Mouse (Mus musculus) forebrain, embryonic 15.5 days (tissue): ENCODE measurements around the gene Ccdc12. TPM values are rescaled to one million over a fixed set of nuclear protein-coding genes. Genes with fewer than 3 reads are reported as not detected.

Experiments used
- ATAC-seq: fragments of 200-750 bp; cut with Nextera tagmentation; replicated peaks from 2 replicates; pipeline ENCODE4 v1.8.0; 2017; ENCODE audit warnings: mild to moderate bottlenecking, moderate TSS enrichment, moderate library complexity
- H3K27ac ChIP-seq: fragments of 300-500 bp; sonication (generic); replicated peaks from 2 replicates; pipeline ENCODE4 v1.5.1; 2015; ENCODE audit warnings: mild to moderate bottlenecking, inconsistent platforms
- H3K27me3 ChIP-seq: fragments of 300-500 bp; sonication (generic); 2 replicates; pipeline ENCODE4 v1.6.1; 2015; ENCODE audit warnings: inconsistent platforms
- H3K36me3 ChIP-seq: fragments of 300-500 bp; sonication (generic); 2 replicates; pipeline ENCODE4 v1.6.1; 2015; ENCODE audit warnings: mild to moderate bottlenecking, inconsistent platforms
- H3K4me1 ChIP-seq: fragments of 300-500 bp; sonication (generic); 2 replicates; pipeline ENCODE4 v1.6.1; 2015; ENCODE audit warnings: inconsistent platforms
- H3K4me2 ChIP-seq: fragments of 300-500 bp; sonication (generic); replicated peaks from 2 replicates; pipeline ENCODE4 v1.6.1; 2015; ENCODE audit warnings: mild to moderate bottlenecking, inconsistent platforms
- H3K4me3 ChIP-seq: fragments of 300-500 bp; sonication (generic); 2 replicates; pipeline ENCODE4 v1.5.1; 2015; ENCODE audit warnings: mild to moderate bottlenecking, inconsistent platforms
- H3K9ac ChIP-seq: fragments of 300-500 bp; sonication (generic); replicated peaks from 2 replicates; pipeline ENCODE4 v1.6.1; 2015; ENCODE audit warnings: mild to moderate bottlenecking, inconsistent platforms
- H3K9me3 ChIP-seq: fragments of 300-500 bp; sonication (generic); 2 replicates; pipeline ENCODE4 v1.6.1; 2016; ENCODE audit warnings: inconsistent platforms
- WGBS: fragments of 180-500 bp; shearing (Covaris S2); methylation state at CpG from one replicate; pipeline ENCODE4 v1.1.7; 2015; ENCODE audit warnings: mixed read lengths; 5-methylcytosine and 5-hydroxymethylcytosine counted together
- polyA plus RNA-seq: library from polyadenylated mRNA; unstranded; fragments of >200 nt; fragmentation: Nextera tagmentation; extraction: Ambion mirVana; gene quantifications from 2 replicates; pipeline ENCODE4 v1.2.1, GENCODE M21; 2015

Ccdc12 gene
- polyA plus RNA-seq, 1 experiment from 2014 or later: 120 TPM

- 80% methylated on average over 11 of the region's 12 CpGs for WGBS
- Histone ChIP-seq H3K9me3 (no peaks in the 10 kb centered on the region), H3K9ac (no peak overlapping the region), H3K4me3 (no peak overlapping the region), H3K27me3 (no peaks in the 10 kb centered on the region), H3K4me2 (no peak overlapping the region), H3K4me1 (no peaks in the 10 kb centered on the region), H3K36me3 (peaks cover 5% of the 10 kb centered on the region; the same call in 1 of the 2 replicates), H3K27ac (no peak overlapping the region)
- ATAC-seq: no peak
These were observed 45.1 kb downstream of the Ccdc12 start for GRCm38 (mm10) chr9:110701114-110702032.

- Histone ChIP-seq H3K27ac (no peak overlapping the region), H3K36me3 (peaks cover 3% of the 10 kb centered on the region; the same call in 1 of the 2 replicates), H3K4me1 (no peaks in the 10 kb centered on the region), H3K9ac (no peak overlapping the region), H3K4me3 (no peak overlapping the region), H3K4me2 (no peak overlapping the region), H3K9me3 (no peaks in the 10 kb centered on the region), H3K27me3 (no peaks in the 10 kb centered on the region)
- 91% methylated on average over 1 of the region's 1 CpGs for WGBS
- ATAC-seq: no peak
These were observed 46.5 kb downstream of the Ccdc12 start for GRCm38 (mm10) chr9:110702848-110703247.

- H3K4me1 ChIP-seq: no peaks in the 10 kb centered on the region
- H3K36me3 ChIP-seq: peaks cover 3% of the 10 kb centered on the region; the same call in 1 of the 2 replicates
- no peak overlapping the region for H3K27ac ChIP-seq
- 92% methylated on average over 6 of the region's 6 CpGs for WGBS
- H3K4me2 ChIP-seq: no peak overlapping the region
- no peak overlapping the region for H3K4me3 ChIP-seq
- no peaks in the 10 kb centered on the region for H3K27me3 ChIP-seq
- H3K9me3 ChIP-seq: no peaks in the 10 kb centered on the region
- no peak overlapping the region for H3K9ac ChIP-seq
- ATAC-seq: no peak
These were observed 47.6 kb downstream of the Ccdc12 start for GRCm38 (mm10) chr9:110703951-110704350.

GRCm38 (mm10) chr9:110706784-110707183 is 50.5 kb downstream of the Ccdc12 start:
- H3K9me3 ChIP-seq: no peaks in the 10 kb centered on the region
- H3K9ac ChIP-seq: no peak overlapping the region
- no peak overlapping the region for H3K4me2 ChIP-seq
- H3K27me3 ChIP-seq: no peaks in the 10 kb centered on the region
- no peak for ATAC-seq
- peaks cover 10% of the 10 kb centered on the region for H3K36me3 ChIP-seq
- no peak overlapping the region for H3K4me3 ChIP-seq
- no peak overlapping the region for H3K27ac ChIP-seq
- no peaks in the 10 kb centered on the region for H3K4me1 ChIP-seq
- WGBS: 87% methylated on average over 5 of the region's 5 CpGs

GRCm38 (mm10) chr9:110709640-110710258 is 53.4 kb downstream of the Ccdc12 start:
- H3K4me3 ChIP-seq: no peak overlapping the region
- no peaks in the 10 kb centered on the region for H3K9me3 ChIP-seq
- H3K27ac ChIP-seq: no peak overlapping the region
- peak; percentile 83 for ATAC-seq
- H3K4me1 ChIP-seq: no peaks in the 10 kb centered on the region
- H3K9ac ChIP-seq: no peak overlapping the region
- WGBS: 55% methylated on average over 5 of the region's 5 CpGs
- H3K36me3 ChIP-seq: peaks cover 20% of the 10 kb centered on the region
- no peak overlapping the region for H3K4me2 ChIP-seq
- no peaks in the 10 kb centered on the region for H3K27me3 ChIP-seq

GRCm38 (mm10) chr9:110711532-110711931 is 55.2 kb downstream of the Ccdc12 start:
- ATAC-seq: no peak
- Histone ChIP-seq H3K4me2 (no peak overlapping the region), H3K27ac (no peak overlapping the region), H3K27me3 (no peaks in the 10 kb centered on the region), H3K4me3 (no peak overlapping the region), H3K4me1 (no peaks in the 10 kb centered on the region), H3K9ac (no peak overlapping the region), H3K36me3 (peaks cover 19% of the 10 kb centered on the region), H3K9me3 (no peaks in the 10 kb centered on the region)
- WGBS: 92% methylated on average over 1 of the region's 1 CpGs

GRCm38 (mm10) chr9:110711996-110712395 is 55.7 kb downstream of the Ccdc12 start:
- ATAC-seq: no peak
- H3K9me3 ChIP-seq: no peaks in the 10 kb centered on the region

GRCm38 (mm10) chr9:110712545-110712944 is 56.2 kb downstream of the Ccdc12 start:
- whole genome bisulfite sequencing: 92% methylated on average over 4 of the region's 4 CpGs

More at GRCm38 (mm10) chr9:110711996-110712395, 55.7 kb downstream of the Ccdc12 start:
- Histone ChIP-seq H3K4me1 (no peaks in the 10 kb centered on the region), H3K36me3 (peaks cover 19% of the 10 kb centered on the region), H3K4me2 (no peak overlapping the region), H3K27ac (no peak overlapping the region), H3K4me3 (no peak overlapping the region), H3K9ac (no peak overlapping the region), H3K27me3 (no peaks in the 10 kb centered on the region)
- 91% methylated on average over 6 of the region's 6 CpGs for WGBS

GRCm38 (mm10) chr9:110713389-110713788 is 57.1 kb downstream of the Ccdc12 start:
- 92% methylated on average over 1 of the region's 1 CpGs for WGBS
- Histone ChIP-seq H3K27me3 (no peaks in the 10 kb centered on the region), H3K9me3 (no peaks in the 10 kb centered on the region), H3K4me3 (no peak overlapping the region), H3K4me2 (no peak overlapping the region), H3K36me3 (peaks cover 19% of the 10 kb centered on the region), H3K9ac (no peak overlapping the region), H3K4me1 (no peaks in the 10 kb centered on the region), H3K27ac (no peak overlapping the region)
- ATAC-seq: no peak

More at GRCm38 (mm10) chr9:110712545-110712944, 56.2 kb downstream of the Ccdc12 start:
- Histone ChIP-seq H3K4me1 (no peaks in the 10 kb centered on the region), H3K9me3 (no peaks in the 10 kb centered on the region), H3K27me3 (no peaks in the 10 kb centered on the region), H3K9ac (no peak overlapping the region), H3K4me2 (no peak overlapping the region), H3K4me3 (no peak overlapping the region), H3K27ac (no peak overlapping the region), H3K36me3 (peaks cover 19% of the 10 kb centered on the region)
- ATAC-seq: no peak

- Histone ChIP-seq H3K27me3 (no peaks in the 10 kb centered on the region), H3K27ac (no peak overlapping the region), H3K4me1 (no peaks in the 10 kb centered on the region), H3K9me3 (no peaks in the 10 kb centered on the region), H3K4me3 (no peak overlapping the region), H3K36me3 (peaks cover 19% of the 10 kb centered on the region), H3K9ac (no peak overlapping the region), H3K4me2 (no peak overlapping the region)
- no peak for ATAC-seq
- WGBS: 69% methylated on average over 1 of the region's 1 CpGs
These were observed 59.1 kb downstream of the Ccdc12 start for GRCm38 (mm10) chr9:110715426-110715825.

GRCm38 (mm10) chr9:110716775-110717174 is 60.5 kb downstream of the Ccdc12 start:
- Histone ChIP-seq H3K36me3 (peaks cover 12% of the 10 kb centered on the region), H3K9me3 (no peaks in the 10 kb centered on the region), H3K27ac (no peak overlapping the region), H3K27me3 (no peaks in the 10 kb centered on the region), H3K4me2 (no peak overlapping the region), H3K4me1 (no peaks in the 10 kb centered on the region), H3K4me3 (no peak overlapping the region), H3K9ac (no peak overlapping the region)
- WGBS: 32% methylated on average over 4 of the region's 4 CpGs
- ATAC-seq: peak; percentile 75

GRCm38 (mm10) chr9:110718071-110718470 is 61.8 kb downstream of the Ccdc12 start:
- Histone ChIP-seq H3K9ac (no peak overlapping the region), H3K9me3 (no peaks in the 10 kb centered on the region), H3K4me2 (no peak overlapping the region), H3K27ac (no peak overlapping the region), H3K4me1 (no peaks in the 10 kb centered on the region), H3K4me3 (no peak overlapping the region), H3K27me3 (no peaks in the 10 kb centered on the region), H3K36me3 (peaks cover 4% of the 10 kb centered on the region)
- no peak for ATAC-seq
- 89% methylated on average over 6 of the region's 6 CpGs for WGBS
